17 mouse cellular contexts compared by ENCODE assay signal in the genomic region with DNA sequence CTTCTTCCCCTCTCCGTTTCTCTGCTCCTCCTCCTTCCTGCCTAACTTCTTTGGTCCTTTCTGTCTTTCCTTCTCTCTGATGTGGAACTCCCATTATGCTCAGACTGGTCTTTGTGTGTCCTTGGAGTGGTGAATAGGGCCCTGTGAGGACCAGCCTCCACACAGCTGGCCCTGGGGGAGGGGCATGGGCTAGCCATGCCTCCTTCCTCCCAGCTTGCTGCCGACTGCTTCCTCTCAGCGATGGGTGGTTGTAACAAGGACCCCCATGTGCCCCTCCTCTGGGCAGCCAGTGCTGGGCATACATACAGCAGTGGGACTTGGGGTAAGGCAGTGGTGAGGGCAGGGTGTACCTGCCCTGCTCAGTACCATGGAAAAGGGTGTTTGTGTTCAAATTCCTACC. TPM values are rescaled to one million over a fixed set of nuclear protein-coding genes. Genes with fewer than 3 reads are reported as not detected.
"Had no signal": no experiment of that assay in that cellular context is flagged by ENCODE, and none has a peak within 500 bp of the region (broad histone marks: within the 10 kb centered on the region; RNA-seq: fewer than 3 reads in every experiment).

No protein-coding gene starts in this region.

- ATAC-seq: intestine, postnatal 0 days; liver, postnatal 0 days; midbrain, embryonic 16.5 days had no signal

- H3K4me3 ChIP-seq: limb, embryonic 12.5 days; liver, embryonic 13.5 days; lung, embryonic 15.5 days; megakaryocyte, embryonic 14.5 days; stomach, embryonic 15.5 days had no signal

- H3K9me3 ChIP-seq: limb, embryonic 12.5 days; liver, embryonic 13.5 days; lung, embryonic 15.5 days; megakaryocyte, embryonic 14.5 days; stomach, embryonic 15.5 days had no signal

- H3K9ac ChIP-seq: limb, embryonic 12.5 days; liver, embryonic 13.5 days; liver, postnatal 0 days; lung, embryonic 15.5 days; stomach, embryonic 15.5 days had no signal

- H3K27ac ChIP-seq: limb, embryonic 12.5 days; liver, embryonic 13.5 days; lung, embryonic 15.5 days; macrophage; stomach, embryonic 15.5 days had no signal

- H3K27me3 ChIP-seq: limb, embryonic 12.5 days; liver, embryonic 13.5 days; lung, embryonic 15.5 days; megakaryocyte, embryonic 14.5 days; stomach, embryonic 15.5 days had no signal

- DNase-seq: kidney, adult 8-10 months; liver; liver, embryonic 13.5 days; liver, postnatal 0 days; lung, postnatal 14 days; thymus, postnatal 4 days had no signal

- H3K4me2 ChIP-seq: limb, embryonic 12.5 days; liver, embryonic 13.5 days; lung, embryonic 15.5 days; midbrain, embryonic 11.5 days; stomach, embryonic 15.5 days had no signal

- H3K4me1 ChIP-seq: limb, embryonic 12.5 days; liver, embryonic 13.5 days; lung, embryonic 15.5 days; stomach, embryonic 15.5 days had no signal

RNA-seq across cellular contexts. Expression of gene 4930556J24Rik, which starts 2.3 kb away (rescaled TPM):
- polyA plus RNA-seq: limb, embryonic 12.5 days; liver, embryonic 13.5 days; liver, postnatal 0 days; macrophage; midbrain, embryonic 11.5 days; spleen, adult 2 months had no signal

RNA-seq across cellular contexts. Expression of gene Gal3st1, which starts 9.1 kb away (rescaled TPM):
- polyA plus RNA-seq: macrophage; midbrain, embryonic 11.5 days had no signal

RNA-seq across cellular contexts. Expression of gene Sec14l4, which starts 57.0 kb away (rescaled TPM):
- total RNA-seq: left cerebral cortex, postnatal 36 days had no signal
- polyA plus RNA-seq: limb, embryonic 12.5 days; macrophage; midbrain, embryonic 11.5 days; midbrain, embryonic 16.5 days; neural tube, embryonic 14.5 days had no signal
